Mouse (Mus musculus): ENCODE results near the gene Mast4.

GRCm38 (mm10) chr13:103129130-103129797 is 205.0 kb downstream of the Mast4 start:
- TF ChIP-seq CTCF (IDR thresholded peaks at IDR 0.05; ENCODE audit: low read depth, low read length) (no peak), GATA1 (IDR thresholded peaks at IDR 0.05; ENCODE audit: borderline replicate concordance, low read length) (no peak), TAL1 (conservative IDR thresholded peaks at IDR 0.05; ENCODE audit: low read depth, low read length) (no peak), POLR2AphosphoS5 (IDR thresholded peaks at IDR 0.05; ENCODE audit: insufficient replicate concordance, low read depth, low read length) (no peak), GATA2 (IDR thresholded peaks at IDR 0.05; ENCODE audit: borderline replicate concordance, low read depth, low read length) (no peak)

Measured in G1E (cell line).